Mouse (Mus musculus): Measurements from ENCODE around the gene Pla2g2d.

Gene Pla2g2d

DNA sequence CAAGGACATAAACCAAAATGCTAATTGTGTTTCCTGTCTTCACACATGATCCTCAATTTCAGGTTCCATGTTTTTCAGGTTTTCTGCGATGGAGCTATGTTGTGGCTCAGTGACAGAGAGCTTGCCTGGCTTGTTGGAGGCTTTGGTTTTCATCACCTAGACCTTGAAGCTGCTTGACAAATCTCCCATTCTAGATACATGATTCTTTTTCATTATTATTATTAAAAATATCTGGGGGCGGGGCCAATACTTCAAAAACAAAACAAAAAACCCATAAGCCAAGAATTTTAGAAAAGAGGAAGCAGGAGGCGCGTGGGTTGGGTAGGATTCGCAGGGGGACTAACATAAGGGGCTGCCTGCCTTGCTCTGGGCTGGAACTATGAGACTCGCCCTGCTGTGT, at the start of gene Pla2g2d:
TSS of gene Pla2g2d (plus strand) at position 301 of the 400 bp plus-strand sequence.
- in situ Hi-C loops (cut with MboI, MseI), result no loop called here

DNA sequence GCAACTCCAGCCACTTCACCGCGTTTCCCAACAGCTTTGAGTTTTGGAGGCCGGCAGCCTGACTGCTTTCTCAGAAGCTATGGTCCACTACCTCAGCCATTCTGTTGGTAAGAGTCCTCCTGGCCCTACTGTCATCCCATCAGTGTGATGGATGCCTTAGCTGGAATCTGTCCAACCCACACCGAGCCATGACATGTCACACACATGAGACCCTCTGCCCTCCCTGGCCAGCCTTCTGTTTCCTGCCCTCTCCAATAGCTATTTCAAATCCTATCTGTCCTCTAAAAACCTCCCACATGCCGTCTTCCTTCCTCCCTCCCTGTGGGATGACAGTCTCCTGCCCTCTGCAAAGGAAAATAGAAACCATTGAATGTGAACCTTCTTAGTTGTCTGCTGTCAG, 49.8 kb upstream of the Pla2g2d start:
- in situ Hi-C loops (cut with MboI, MseI), result no loop called here

DNA sequence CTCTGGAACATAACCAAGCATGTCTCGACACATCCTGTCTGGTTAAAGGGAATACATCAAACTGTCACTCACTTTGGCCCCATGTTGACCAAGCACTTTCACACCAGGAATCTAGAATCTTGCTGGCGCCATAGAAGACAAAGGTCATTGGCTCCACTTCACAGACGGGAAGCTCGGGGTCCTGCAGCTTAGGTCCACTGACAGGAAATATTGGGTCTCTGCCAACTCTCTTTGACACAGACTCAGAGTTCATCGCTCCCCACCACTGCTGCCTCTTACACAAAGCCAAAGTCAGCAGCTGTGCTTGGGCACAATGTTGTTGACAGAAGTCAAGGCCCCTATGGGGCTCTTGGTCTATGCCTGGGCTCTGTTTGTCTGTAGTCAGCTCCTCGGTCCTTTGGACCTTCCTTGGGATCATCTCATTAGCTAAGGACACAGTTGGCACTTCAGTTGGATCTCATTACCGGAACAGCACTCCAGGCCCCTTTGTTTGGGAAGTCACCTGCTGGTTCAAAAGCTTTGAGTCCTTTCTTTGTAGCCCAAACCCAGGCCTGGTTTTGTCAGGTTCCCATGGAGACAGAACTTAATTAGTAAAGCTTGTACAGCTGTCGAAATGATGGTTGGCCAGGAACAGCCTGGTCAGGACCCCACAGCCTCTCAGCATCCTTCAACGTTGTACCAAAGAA, 46.4 kb upstream of the Pla2g2d start:
- in situ Hi-C loops (cut with MboI, MseI), result no loop called here

- in situ Hi-C loops (cut with MboI, MseI), result loop anchor here in 1 of 2 experiments (5.0 kb wide), 1 partner anchor 783 kb away; no protein-coding TSS in a partner anchor
Observed at GRCm38 (mm10) chr4:138734105-138734504, 41.4 kb upstream of the Pla2g2d start.

- in situ Hi-C loops (cut with MboI, MseI), result loop anchor here in 1 of 2 experiments (5.0 kb wide), 1 partner anchor 782 kb away; no protein-coding TSS in a partner anchor
Observed at GRCm38 (mm10) chr4:138734863-138735262, 40.7 kb upstream of the Pla2g2d start.

DNA sequence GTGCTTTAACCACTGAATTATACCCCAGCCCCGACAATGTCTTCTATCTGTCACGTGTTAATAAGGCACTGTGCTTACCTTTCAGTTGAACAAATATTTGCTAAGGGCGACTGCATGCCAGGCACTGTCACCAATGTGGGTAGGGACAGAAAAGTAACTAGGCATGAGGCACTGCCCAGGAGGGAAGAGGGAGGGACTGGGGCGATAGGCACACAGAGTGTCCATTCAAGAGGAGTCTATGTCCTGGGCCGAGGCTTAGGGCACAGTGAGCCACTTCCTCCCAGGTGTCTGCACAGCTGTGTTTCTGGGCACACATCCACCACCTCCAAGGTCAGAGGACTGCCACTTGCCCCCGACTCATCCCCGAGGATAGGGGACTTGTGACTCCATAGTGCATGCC, 38.5 kb upstream of the Pla2g2d start, which contains the start of gene Ubxn10:
TSS of gene Ubxn10 (minus strand) at position 137 of the 400 bp plus-strand sequence.
- in situ Hi-C loops (cut with MboI, MseI), result no loop called here

DNA sequence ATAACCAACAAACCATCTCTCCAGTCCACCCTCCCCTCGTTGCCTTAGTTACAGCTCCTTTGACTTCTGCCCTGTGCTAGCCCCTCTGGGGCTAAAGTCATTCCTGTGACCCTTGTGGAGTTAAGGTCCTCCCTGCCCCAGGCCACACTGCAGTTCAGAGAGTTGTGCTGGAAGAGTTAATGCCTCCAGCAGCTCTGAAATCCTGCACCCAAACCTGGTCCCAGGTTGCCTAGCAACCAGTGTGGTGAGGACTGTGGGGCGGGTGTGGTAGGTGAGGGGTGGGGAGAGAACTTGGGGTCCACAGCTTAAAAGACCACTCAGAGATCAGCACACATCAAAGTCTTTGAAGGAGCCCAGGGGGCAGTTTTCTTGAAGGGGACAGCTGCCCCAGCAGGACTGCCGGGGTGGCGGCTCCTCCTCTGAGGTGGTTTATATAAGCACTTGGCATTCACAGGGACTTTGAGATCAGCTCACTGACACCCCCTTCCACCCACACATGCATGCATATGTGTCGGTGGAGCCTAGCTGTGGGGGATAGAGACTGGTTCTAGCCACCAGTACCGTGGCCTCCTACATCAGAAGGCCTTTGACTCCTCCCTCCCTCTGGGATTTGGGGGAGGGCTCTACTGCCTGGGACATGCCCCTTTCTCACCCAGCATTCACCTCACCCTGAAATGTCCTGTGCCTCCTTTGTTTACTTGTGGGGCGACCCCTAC, 36.2 kb upstream of the Pla2g2d start:
- in situ Hi-C loops (cut with MboI, MseI), result no loop called here

- in situ Hi-C loops (cut with MboI, MseI), result loop anchor here (5.0 kb wide), 2 partner anchors 96 to 106 kb away; no protein-coding TSS in a partner anchor
Observed at GRCm38 (mm10) chr4:138745884-138746283, 29.7 kb upstream of the Pla2g2d start.

GRCm38 (mm10) chr4:138746866-138747265, 28.7 kb upstream of the Pla2g2d start:
- in situ Hi-C loops (cut with MboI, MseI), result loop anchor here (5.0 kb wide), 2 partner anchors 95 to 105 kb away; no protein-coding TSS in a partner anchor

DNA sequence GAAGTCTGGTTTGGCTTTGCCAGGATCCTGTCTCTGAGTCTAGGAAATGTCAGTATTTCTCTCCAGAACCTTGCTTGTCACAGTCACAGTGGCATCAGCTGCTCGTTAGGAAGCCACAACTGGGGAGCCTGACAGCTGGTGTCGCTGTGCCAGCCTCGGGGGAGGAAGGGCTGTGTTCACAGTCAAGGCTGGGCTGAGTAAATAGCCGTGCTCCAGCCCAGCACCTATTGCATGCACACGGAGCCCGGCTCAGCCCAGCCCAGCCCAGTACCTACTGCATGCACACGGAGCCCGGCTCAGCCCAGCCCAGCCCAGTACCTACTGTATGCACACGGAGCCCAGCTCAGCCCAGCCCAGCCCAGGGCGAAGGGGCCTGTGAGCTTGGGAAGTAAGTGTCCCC, 27.7 kb upstream of the Pla2g2d start:
- in situ Hi-C loops (cut with MboI, MseI), result loop anchor here (5.0 kb wide), 2 partner anchors 94 to 104 kb away; no protein-coding TSS in a partner anchor

DNA sequence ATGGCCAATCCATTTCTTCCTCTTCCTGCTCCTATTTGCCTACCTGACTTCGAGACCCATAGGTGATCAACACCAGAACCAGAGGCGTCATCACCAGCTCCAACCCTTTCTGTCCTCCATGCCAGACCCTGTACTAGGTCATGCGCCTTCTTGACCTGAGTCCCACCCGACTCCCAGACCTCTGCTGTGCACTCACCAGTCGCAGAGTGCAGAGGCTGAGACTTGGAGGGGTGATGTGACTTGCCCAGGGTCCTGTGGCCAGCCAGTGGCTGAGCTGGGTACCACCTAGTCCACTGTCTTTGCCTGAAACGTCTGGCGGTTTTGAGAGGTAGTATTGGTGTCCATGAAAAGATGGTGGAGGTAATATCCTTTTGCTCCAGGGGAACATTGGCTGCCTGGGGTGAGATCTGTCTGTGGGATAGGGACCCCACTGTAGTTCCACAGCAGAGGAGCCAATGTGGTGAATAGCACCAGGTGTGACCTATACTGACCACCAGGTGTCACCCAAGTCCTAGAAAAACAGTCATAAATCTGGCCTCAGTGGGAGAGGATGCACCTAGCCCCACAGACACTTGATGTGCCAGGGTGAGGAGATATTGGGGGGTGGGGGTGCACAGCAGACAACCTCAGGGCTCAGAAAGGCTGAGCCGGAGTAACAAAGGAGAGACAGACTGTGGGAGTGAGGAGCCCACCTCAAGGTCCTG, 27.0 kb upstream of the Pla2g2d start:
- in situ Hi-C loops (cut with MboI, MseI), result loop anchor here (5.0 kb wide), 2 partner anchors 94 to 104 kb away; no protein-coding TSS in a partner anchor

GRCm38 (mm10) chr4:138752603-138753002, 22.9 kb upstream of the Pla2g2d start:
- in situ Hi-C loops (cut with MboI, MseI), result no loop called here

GRCm38 (mm10) chr4:138753608-138754007, 21.9 kb upstream of the Pla2g2d start:
- in situ Hi-C loops (cut with MboI, MseI), result no loop called here

DNA sequence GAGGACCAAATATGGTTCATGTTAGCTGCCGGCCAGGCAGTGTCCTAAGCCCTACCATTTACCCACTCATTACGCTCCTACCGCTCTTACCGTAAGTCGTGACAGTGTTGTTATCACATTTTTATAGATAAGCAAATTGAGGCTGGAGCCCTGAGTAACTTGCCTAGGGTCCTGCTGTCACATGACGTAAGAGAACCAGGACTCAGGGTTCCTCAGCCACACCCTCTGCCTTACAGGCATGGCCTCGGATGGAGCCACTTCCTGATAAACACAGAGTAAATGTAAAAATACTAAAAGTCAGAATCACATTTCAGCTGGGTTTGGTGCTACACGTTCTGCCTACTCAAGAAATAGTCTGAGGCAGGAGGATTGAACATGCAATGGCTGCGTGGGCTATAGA, 21.1 kb upstream of the Pla2g2d start:
- in situ Hi-C loops (cut with MboI, MseI), result no loop called here

GRCm38 (mm10) chr4:138755439-138755838, 20.1 kb upstream of the Pla2g2d start:
- in situ Hi-C loops (cut with MboI, MseI), result no loop called here

- in situ Hi-C loops (cut with MboI, MseI), result no loop called here
Observed at GRCm38 (mm10) chr4:138755983-138756382, 19.6 kb upstream of the Pla2g2d start.

- in situ Hi-C loops (cut with MboI, MseI), result no loop called here
Observed at GRCm38 (mm10) chr4:138757416-138757815, 18.1 kb upstream of the Pla2g2d start, which contains the start of gene Pla2g2f. TSS of gene Pla2g2f (minus strand) at chr4:138757626.

DNA sequence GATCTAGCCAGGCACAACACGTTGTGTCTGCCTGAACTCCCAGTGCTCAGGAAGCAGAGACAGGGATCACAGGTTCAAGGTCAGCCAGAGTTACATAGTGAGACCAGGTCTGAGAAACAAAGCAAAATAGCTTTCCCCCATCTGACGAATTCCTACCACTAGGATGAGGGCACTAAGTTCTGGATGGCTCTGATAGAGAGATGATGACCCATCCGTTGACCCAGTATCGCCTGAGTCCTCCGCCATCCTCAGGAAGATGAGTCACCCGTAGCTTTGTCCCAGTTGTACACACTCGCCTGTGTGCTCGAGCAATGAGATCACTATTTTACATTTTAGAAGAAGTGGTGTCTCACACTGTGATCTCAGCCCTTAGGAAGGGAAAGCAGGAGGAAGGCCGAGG, 13.3 kb upstream of the Pla2g2d start:
- in situ Hi-C loops (cut with MboI, MseI), result no loop called here

DNA sequence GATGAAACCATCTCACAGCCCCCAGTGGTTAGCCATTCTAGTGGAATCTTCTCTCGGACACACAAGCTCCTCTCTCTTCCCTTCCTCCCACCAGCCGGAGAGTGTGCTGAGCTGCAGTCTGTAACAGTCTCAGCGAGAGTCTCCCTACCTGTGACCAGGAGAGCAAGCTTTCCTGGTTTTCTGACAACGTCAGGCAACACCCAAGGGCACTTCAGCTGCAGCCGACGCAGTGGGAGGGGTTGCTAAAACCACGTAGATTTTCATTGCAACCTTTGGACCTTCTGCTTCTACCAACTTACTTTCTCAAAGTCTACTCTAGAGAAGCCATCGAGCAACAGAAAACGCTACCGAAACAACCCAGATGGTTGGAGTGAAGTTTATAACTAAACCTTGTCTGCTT, 3.6 kb upstream of the Pla2g2d start:
- in situ Hi-C loops (cut with MboI, MseI), result no loop called here

- in situ Hi-C loops (cut with MboI, MseI), result no loop called here
Observed at GRCm38 (mm10) chr4:138772386-138772785, 3.1 kb upstream of the Pla2g2d start.

DNA sequence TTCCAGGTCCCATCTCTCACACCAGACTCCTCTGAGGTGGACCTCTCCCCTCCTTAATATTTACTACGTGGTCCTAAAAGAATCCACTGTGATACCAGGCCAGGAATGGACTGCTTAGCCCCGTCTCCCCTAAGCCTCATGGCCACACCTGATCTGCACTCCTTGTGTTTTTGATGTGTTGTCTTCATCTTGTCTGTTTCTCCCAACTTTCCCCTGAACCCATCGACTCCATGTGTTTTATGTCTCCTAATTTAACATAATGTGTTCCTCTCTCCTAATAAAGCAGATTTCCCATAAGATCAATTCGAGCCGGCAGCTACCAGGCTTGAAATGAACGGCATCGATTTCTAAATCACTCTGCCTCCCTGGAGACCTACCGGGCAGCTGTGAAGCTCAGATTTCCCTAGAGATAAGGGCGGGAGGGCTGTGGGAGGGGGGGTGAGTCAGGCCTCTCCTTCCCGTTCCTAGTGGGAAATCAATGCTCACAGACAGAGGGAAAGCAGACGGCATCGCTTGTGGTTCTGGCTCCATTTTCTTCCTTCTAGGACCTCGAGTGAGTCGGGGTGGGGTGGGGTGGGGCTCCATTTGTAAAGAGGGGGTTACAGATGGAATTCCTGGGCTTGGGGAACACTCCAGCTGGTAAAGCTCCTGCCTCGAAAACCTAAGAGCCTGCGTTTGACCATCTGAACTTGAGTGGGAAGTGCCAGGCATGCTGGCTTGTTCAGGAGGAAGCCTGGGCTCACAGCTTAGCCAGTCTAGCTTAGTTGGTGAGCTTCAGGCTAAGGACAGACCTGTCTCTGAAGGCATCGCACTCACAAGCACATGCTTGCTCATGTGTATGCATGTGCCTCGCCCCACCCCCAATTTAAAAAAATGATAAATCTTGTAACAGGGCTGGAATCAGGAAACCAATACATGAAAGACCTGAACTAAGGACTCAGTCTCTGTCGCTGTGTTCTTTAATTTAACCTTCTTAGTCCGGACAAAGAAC, 2.2 kb downstream of the Pla2g2d start:
- in situ Hi-C loops (cut with MboI, MseI), result no loop called here

Data from T-helper 17 cell (primary cell).